In genomic region chr6:98748618-98749017, GRCm38 (mm10) we compare ENCODE assay signal across 24 mouse cellular contexts.
"Had no signal": no experiment of that assay in that cellular context is flagged by ENCODE, and none has a peak within 500 bp of the region (broad histone marks: within the 10 kb centered on the region; RNA-seq: fewer than 3 reads in every experiment).

No protein-coding gene starts in this region.

- H3K9me3 ChIP-seq: liver, embryonic 12.5 days; liver, embryonic 15.5 days; lung, embryonic 15.5 days; midbrain, embryonic 12.5 days; midbrain, embryonic 15.5 days; neural tube, embryonic 12.5 days; neural tube, embryonic 15.5 days; stomach, embryonic 15.5 days had no signal

- H3K27ac ChIP-seq: kidney, postnatal 0 days; layer of hippocampus, adult 2 months; liver, embryonic 12.5 days; liver, embryonic 15.5 days; lung, embryonic 15.5 days; macrophage; midbrain, embryonic 12.5 days; midbrain, embryonic 15.5 days; neural tube, embryonic 12.5 days; neural tube, embryonic 15.5 days; stomach, embryonic 15.5 days had no signal

- DNase-seq: kidney, adult 2 months; kidney, postnatal 25 days; layer of hippocampus, adult 9-11 months; liver; lung, adult 18-20 months; lung, postnatal 10 days; right cerebral cortex, adult 18-20 months; right cerebral cortex, postnatal 14 days; right cerebral cortex, postnatal 4 days; spleen, adult 18-20 months; thymus, adult 2 months; thymus, postnatal 25 days had no signal

- ATAC-seq: intestine, postnatal 0 days; liver, embryonic 12.5 days; midbrain, embryonic 15.5 days had no signal

- H3K4me3 ChIP-seq: layer of hippocampus, adult 2 months; liver, embryonic 12.5 days; liver, embryonic 15.5 days; lung, embryonic 15.5 days; midbrain, embryonic 12.5 days; midbrain, embryonic 15.5 days; neural tube, embryonic 12.5 days; neural tube, embryonic 15.5 days; stomach, embryonic 15.5 days had no signal

- H3K4me2 ChIP-seq: liver, embryonic 12.5 days; liver, embryonic 15.5 days; lung, embryonic 15.5 days; midbrain, embryonic 12.5 days; midbrain, embryonic 15.5 days; neural tube, embryonic 12.5 days; neural tube, embryonic 15.5 days; stomach, embryonic 15.5 days had no signal

- H3K4me1 ChIP-seq: liver, embryonic 12.5 days; liver, embryonic 15.5 days; midbrain, embryonic 12.5 days; midbrain, embryonic 15.5 days; neural tube, embryonic 12.5 days; neural tube, embryonic 15.5 days; stomach, embryonic 15.5 days had no signal

- H3K9ac ChIP-seq: liver, embryonic 12.5 days; liver, embryonic 15.5 days; lung, embryonic 15.5 days; midbrain, embryonic 12.5 days; midbrain, embryonic 15.5 days; neural tube, embryonic 12.5 days; neural tube, embryonic 15.5 days; stomach, embryonic 15.5 days had no signal

- H3K36me3 ChIP-seq: liver, embryonic 12.5 days; liver, embryonic 15.5 days; lung, embryonic 15.5 days; midbrain, embryonic 12.5 days; midbrain, embryonic 15.5 days; neural tube, embryonic 12.5 days; neural tube, embryonic 15.5 days; stomach, embryonic 15.5 days had no signal

- H3K27me3 ChIP-seq: liver, embryonic 12.5 days; liver, embryonic 15.5 days; lung, embryonic 15.5 days; midbrain, embryonic 12.5 days; midbrain, embryonic 15.5 days; neural tube, embryonic 12.5 days; neural tube, embryonic 15.5 days; stomach, embryonic 15.5 days had no signal
